Mouse (Mus musculus) embryonic fibroblast, embryonic 13.5 days (primary cell): Measurements from ENCODE around the gene Opn1sw.

Experiments
- CTCF ChIP-seq: IDR thresholded peaks from 2 replicates; pipeline ENCODE4 v1.5.1; 2011; ENCODE audit warnings: mild to moderate bottlenecking, control low read depth, low read length, moderate library complexity, borderline replicate concordance; ENCODE audit not compliant: insufficient read depth
- POLR2A ChIP-seq: IDR thresholded peaks from 2 replicates; pipeline ENCODE4 v1.6.1; 2011; ENCODE audit warnings: low read depth, mild to moderate bottlenecking, control low read depth, low read length, moderate library complexity

- TF ChIP-seq CTCF (no peak), POLR2A (no peak)
Measured at GRCm38 (mm10) chr6:29379954-29380353, 8.3 kb downstream of the Opn1sw start.
